Mouse (Mus musculus) ES-E14 (cell line): ENCODE measurements around the gene Dhx33. TPM values are rescaled to one million over a fixed set of nuclear protein-coding genes. Genes with fewer than 3 reads are reported as not detected.

ENCODE experiments used
- DNase-seq: peaks from one replicate; pipeline ENCODE4 v3.0.0-alpha.2; 2013; ENCODE audit warnings: low read depth, low spot score
- H3K27ac ChIP-seq: 2 replicates; pipeline ENCODE4 v1.5.1; 2012; ENCODE audit warnings: low read depth, mild to moderate bottlenecking, low read length, moderate library complexity, mixed read lengths; ENCODE audit not compliant: poor library complexity, insufficient read depth, severe bottlenecking
- H3K36me3 ChIP-seq: 2 replicates; pipeline ENCODE4 v1.6.1; 2012; ENCODE audit warnings: mild to moderate bottlenecking, low read length, moderate library complexity, mixed read lengths; ENCODE audit not compliant: control insufficient read depth, poor library complexity, insufficient read depth, severe bottlenecking
- H3K4me1 ChIP-seq, 2 experiments: fragments of 150-350 bp in 1 of 2; sonication (generic) in 1 of 2; 2 replicates each; pipeline ENCODE4 v1.6.1; 2012; ENCODE audit warnings: low read length in 2 of 2, mild to moderate bottlenecking in 1 of 2, mixed read lengths in 1 of 2; ENCODE audit not compliant: control insufficient read depth in 2 of 2, insufficient read depth in 2 of 2, poor library complexity in 1 of 2
- H3K4me3 ChIP-seq, 2 experiments: fragments of 150-350 bp in 1 of 2; sonication (generic) in 1 of 2; 2 replicates each; pipeline ENCODE4 v1.5.1; 2012; ENCODE audit warnings: low read length in 2 of 2, low read depth in 1 of 2, mild to moderate bottlenecking in 1 of 2, mixed read lengths in 1 of 2; ENCODE audit not compliant: insufficient read depth in 1 of 2, poor library complexity in 1 of 2, severe bottlenecking in 1 of 2
- H3K9ac ChIP-seq: 2 replicates; pipeline ENCODE4 v1.6.1; 2012; ENCODE audit warnings: low read depth, mild to moderate bottlenecking, low read length, mixed read lengths; ENCODE audit not compliant: poor library complexity, insufficient read depth, severe bottlenecking
- H3K9me3 ChIP-seq: fragments of 150-350 bp; sonication (generic); 2 replicates; pipeline ENCODE4 v1.6.1; 2012; ENCODE audit warnings: low read depth, mild to moderate bottlenecking, low read length; ENCODE audit not compliant: control insufficient read depth, insufficient read depth
- CHD2 ChIP-seq: IDR thresholded peaks from 2 replicates; pipeline ENCODE4 v1.6.1; 2014; ENCODE audit warnings: mild to moderate bottlenecking, low read depth, low read length, inconsistent platforms
- HCFC1 ChIP-seq: IDR thresholded peaks from 2 replicates; pipeline ENCODE4 v1.6.1; 2012; ENCODE audit warnings: low read length, inconsistent platforms, borderline replicate concordance; ENCODE audit not compliant: insufficient read depth
- MAFK ChIP-seq: IDR thresholded peaks from 2 replicates; pipeline ENCODE4 v1.6.1; 2014; ENCODE audit warnings: mild to moderate bottlenecking, low read depth, low read length, inconsistent platforms; ENCODE audit not compliant: insufficient read depth
- ZC3H11A ChIP-seq: IDR thresholded peaks from 2 replicates; pipeline ENCODE4 v1.6.1; 2012; ENCODE audit warnings: low read depth, mild to moderate bottlenecking, inconsistent platforms, low read length, borderline replicate concordance
- ZNF384 ChIP-seq: IDR thresholded peaks from 2 replicates; pipeline ENCODE4 v1.6.1; 2012; ENCODE audit warnings: low read depth, low read length, inconsistent platforms
- in situ Hi-C, 2 experiments: fragments of 600-800 bp; cut with MboI; formaldehyde crosslinking; loops; one replicate each; pipeline ENCODE4 v1.15.1; 2025; ENCODE audit warnings: low sequenced_read_pairs in 2 of 2, inconsistent platforms in 1 of 2; ENCODE audit not compliant: unreplicated experiment in 2 of 2
- total RNA-seq: library from RNA; depleted of rRNA; stranded (reverse); fragments of 300-350 nt; gene quantifications from 2 replicates; pipeline ENCODE4 v1.2.3, GENCODE M21; 2012

Gene Dhx33
- total RNA-seq, 1 experiment = 29.9 TPM

DNA sequence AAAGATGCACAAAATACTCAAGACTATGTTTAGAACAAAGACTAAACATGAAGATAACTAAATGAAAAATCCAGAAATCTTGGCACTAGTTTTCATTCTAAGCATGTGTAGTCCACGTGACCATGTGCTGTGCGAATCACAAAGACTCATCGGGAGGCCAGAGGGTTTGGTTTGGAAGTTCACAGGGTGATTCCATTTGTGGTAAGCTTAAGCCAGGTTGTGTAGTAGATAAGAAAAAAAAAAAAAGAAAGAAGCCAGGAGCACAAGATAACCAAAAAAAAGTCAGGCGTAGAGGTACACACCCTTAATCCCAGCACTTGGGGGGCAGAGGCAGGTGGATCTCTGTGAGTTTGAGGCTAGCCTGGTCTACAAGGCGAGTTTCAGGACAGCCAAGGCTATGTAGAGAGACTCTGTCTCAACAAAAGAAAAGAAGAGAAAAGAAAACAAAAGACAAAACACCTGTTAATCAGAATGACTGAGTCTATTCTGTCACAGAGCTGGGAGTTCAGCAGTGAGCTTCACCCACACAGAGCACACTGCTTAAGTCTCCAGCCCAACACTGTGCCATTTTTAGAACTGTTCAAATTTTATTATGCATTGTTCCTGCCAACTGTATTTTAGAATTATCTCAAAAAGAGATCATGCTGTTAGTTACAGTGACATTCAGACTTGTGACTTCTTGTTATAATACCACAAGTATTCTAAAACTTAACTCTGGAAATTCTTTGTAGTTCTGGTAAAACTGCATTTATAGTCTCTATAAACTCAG, 43.3 kb downstream of the Dhx33 start:
- no peak overlapping the region for H3K4me3 ChIP-seq
- no peak overlapping the region for H3K9ac ChIP-seq
- no peak for DNase-seq
- TF ChIP-seq ZNF384 (peak; percentile 74), HCFC1 (no peak)
- H3K27ac ChIP-seq = no peak overlapping the region; the same call in 1 of the 2 replicates
- H3K36me3 ChIP-seq = peaks cover 18% of the 10 kb centered on the region
- H3K4me1 ChIP-seq = peaks cover 0 to 6% of the 10 kb centered on the region in 2 experiments; a peak in 1 of 4 replicates
- no peaks in the 10 kb centered on the region for H3K9me3 ChIP-seq
- in situ Hi-C loops = no loop called here

DNA sequence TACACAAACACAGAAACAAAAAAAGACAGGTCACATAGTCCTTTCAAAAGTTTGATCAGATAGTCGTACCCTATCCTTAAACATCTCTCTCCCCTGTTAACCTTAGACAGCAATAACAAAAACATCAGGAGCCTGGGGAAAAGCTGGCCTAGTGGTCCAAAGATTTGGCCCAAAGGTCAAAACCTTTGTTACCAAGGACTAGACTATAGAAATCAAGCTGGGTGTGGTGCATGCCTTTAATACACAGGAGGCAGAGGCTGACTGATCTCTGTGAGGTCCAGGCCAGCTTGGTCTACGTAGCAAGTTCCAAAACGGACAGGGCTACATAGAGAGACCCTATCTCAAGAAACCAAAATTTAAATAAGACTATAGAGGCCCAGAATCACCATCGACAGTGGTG, 49.5 kb downstream of the Dhx33 start:
- H3K4me3 ChIP-seq = no peak overlapping the region
- H3K9ac ChIP-seq = no peak overlapping the region
- TF ChIP-seq ZC3H11A = no peak
- no peak for TF ChIP-seq CHD2
- no peak for TF ChIP-seq HCFC1
- no peak for TF ChIP-seq MAFK
- no peak for TF ChIP-seq ZNF384
- H3K27ac ChIP-seq = no peak overlapping the region; the same call in 1 of the 2 replicates
- peaks cover 49% of the 10 kb centered on the region for H3K36me3 ChIP-seq
- DNase-seq = no peak
- H3K9me3 ChIP-seq = no peaks in the 10 kb centered on the region
- H3K4me1 ChIP-seq = no peaks in the 10 kb centered on the region
- in situ Hi-C loops = no loop called here

DNA sequence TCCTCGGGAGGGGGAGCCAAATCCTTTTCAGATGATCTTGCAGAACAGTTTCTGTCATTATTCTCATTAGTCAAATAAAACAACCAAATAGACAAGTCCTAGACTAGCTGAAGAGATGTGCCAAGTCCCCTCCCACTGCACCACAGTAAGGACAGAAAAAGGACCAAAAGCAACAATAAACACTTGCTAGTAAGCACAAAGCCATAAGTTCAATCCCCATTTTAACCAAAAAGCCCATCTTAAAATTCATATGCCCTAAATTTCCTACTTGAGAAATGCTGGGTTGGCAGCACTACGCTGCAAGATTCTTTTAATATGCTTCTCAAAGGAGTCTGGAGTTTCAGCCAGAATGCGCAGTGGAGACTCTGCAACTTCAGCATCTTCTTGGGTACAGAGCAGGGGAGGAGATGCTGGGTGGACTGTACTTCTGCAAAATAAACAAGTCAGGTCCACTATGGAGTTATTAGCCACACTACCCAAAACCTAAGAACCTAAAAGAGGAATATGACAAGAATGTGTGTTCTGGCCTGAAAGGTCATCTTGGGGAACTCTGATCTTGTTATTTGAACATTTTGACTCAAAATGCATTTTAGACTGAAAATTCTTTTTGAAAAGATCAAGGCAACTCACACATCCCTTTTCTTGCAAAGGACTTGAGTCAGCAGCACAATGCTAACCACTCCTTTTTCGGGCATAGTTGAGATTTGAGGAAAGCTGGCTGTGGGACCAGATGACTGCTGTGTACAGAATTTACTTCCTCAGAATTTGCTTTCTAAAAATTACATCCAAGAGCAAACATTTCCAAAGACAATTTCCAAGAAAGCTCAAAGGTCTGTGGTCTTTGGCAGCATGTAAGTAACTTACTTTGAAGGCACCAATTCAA, 59.1 kb downstream of the Dhx33 start:
- no peak overlapping the region for H3K9ac ChIP-seq
- H3K4me3 ChIP-seq = no peak overlapping the region
- H3K36me3 ChIP-seq = peaks cover 46% of the 10 kb centered on the region
- H3K9me3 ChIP-seq = no peaks in the 10 kb centered on the region
- H3K27ac ChIP-seq = no peak overlapping the region
- no peak for TF ChIP-seq CHD2
- in situ Hi-C loops = no loop called here
- H3K4me1 ChIP-seq = no peaks in the 10 kb centered on the region
- DNase-seq = no peak

DNA sequence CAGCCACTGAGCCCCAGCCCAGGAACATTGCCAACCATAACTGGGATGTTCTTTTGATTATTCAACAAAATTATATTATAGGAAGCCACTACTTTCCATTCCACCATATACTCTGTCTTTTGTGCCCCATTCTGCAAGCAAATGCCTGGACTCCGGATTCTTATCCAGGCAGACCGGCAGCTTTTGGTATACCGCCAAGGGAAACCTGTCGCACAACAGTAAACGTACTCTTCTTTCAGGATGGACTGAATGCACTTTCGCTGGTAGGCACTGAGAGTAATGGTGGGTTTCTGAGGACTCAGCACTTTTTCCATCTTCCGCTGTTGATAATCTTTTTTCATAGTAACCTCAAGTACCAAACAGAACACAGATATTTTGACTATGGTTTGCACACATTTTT, 60.6 kb downstream of the Dhx33 start:
- in situ Hi-C loops = no loop called here
- TF ChIP-seq ZNF384 (no peak), MAFK (no peak), HCFC1 (no peak), CHD2 (no peak), ZC3H11A (no peak)
- H3K4me1 ChIP-seq = no peaks in the 10 kb centered on the region
- no peak for DNase-seq
- no peak overlapping the region for H3K4me3 ChIP-seq
- no peak overlapping the region for H3K9ac ChIP-seq
- H3K9me3 ChIP-seq = no peaks in the 10 kb centered on the region
- H3K27ac ChIP-seq = no peak overlapping the region
- peaks cover 40% of the 10 kb centered on the region for H3K36me3 ChIP-seq
